Mouse (Mus musculus) c-Kit-positive CD71-positive TER-119-positive erythroid progenitor cells, embryonic 14.5 days (primary cell): ENCODE measurements at regions not wholly inside any gene's neighbourhood (a gene's known extent, or its start where the extent isn't known, plus 50 kb on each side); places are given as distances from the start of the nearest gene placed in this dataset.

ENCODE experiments used
- DNase-seq: peaks from one replicate; pipeline ENCODE4 v3.0.0-alpha.2; 2013; ENCODE audit warnings: low spot score

DNA sequence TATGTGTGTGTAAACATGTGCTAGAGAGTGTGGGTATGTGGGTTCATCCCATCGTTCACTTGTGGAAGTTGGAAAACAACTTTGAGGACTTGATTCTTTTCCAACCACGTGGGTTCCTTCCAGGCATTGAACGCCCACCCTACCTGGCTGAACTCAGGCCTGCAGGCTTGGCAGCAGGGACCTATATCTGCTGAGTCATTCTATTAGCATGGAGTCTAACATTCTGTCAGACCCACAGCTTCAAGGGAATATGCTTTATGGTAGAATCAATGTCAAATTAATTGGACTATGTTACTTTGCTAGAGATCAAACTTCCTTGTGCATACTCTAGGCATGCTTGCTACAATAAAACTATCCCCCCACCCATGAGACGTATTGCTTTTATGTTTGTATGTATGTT lies 56.1 kb upstream of the Ep300 start:
- no peak for DNase-seq

DNA sequence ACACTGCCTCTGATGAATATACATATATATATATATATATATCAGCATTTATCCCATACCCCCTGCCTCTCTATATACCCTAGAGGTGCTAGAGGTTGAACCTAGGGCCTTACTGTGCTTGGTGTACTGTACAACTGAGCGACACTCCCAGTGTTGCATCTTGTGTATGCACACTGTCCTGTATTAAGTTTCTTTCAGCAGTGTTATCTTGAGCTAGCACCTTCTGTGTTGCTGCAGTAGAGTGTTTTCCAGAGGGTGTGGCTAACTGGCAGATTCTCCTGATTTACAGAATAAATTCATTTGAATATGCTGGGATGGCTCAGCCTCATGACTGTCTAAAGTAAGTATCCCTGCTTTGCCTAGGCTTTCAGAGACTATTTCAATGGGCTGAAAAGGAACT lies 54.7 kb upstream of the Ep300 start:
- DNase-seq, result peak; percentile 77

DNA sequence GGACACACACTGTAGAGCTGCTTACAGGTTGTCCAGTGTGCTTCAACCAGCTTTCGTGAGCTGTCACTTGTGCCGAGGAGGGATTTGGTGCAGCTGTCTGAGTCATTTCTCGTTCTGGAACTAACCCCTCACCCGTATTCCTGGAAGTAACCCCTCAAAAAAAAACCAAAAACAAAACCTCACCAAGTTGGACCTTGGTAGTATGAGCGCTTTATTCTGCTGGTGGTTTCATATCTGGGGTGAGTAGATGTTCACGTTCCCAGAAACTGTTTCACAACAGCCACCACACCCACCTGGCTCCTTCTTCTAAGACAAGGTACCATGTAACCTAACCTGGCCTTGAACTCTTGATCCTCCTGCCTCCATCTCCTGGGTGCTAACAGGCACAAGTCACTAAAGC lies 50.6 kb upstream of the Ep300 start:
- DNase-seq, result no peak
